Mouse (Mus musculus) limb, embryonic 12.5 days (tissue): ENCODE results near the gene Tsen34. TPM values are rescaled to one million over a fixed set of nuclear protein-coding genes. Genes with fewer than 3 reads are reported as not detected.
A peak's percentile ranks its signal among the peaks of the same experiment; 100 is the strongest.
"Not testable (repeated sequence)": the region's sequence is repeated elsewhere in the genome, so short reads cannot be mapped to it uniquely, and the experiment has no call there.

Experiments
- ATAC-seq: fragments of 200-750 bp; cut with Nextera tagmentation; 2 replicates; pipeline ENCODE4 v1.8.0; 2017; ENCODE audit warnings: low read depth, moderate TSS enrichment; ENCODE audit not compliant: insufficient number of reproducible peaks, insufficient read depth, low FRiP score, low TSS enrichment
- H3K27ac ChIP-seq: fragments of 300-500 bp; sonication (generic); 2 replicates; pipeline ENCODE4 v1.5.1; 2016; ENCODE audit warnings: mild to moderate bottlenecking, moderate library complexity
- H3K27me3 ChIP-seq: fragments of 300-500 bp; sonication (generic); 2 replicates; pipeline ENCODE4 v1.6.1; 2016; ENCODE audit warnings: mild to moderate bottlenecking, moderate library complexity
- H3K36me3 ChIP-seq: fragments of 300-500 bp; sonication (generic); 2 replicates; pipeline ENCODE4 v1.6.1; 2016; ENCODE audit warnings: mild to moderate bottlenecking, moderate library complexity
- H3K4me1 ChIP-seq: fragments of 300-500 bp; sonication (generic); replicated peaks from 2 replicates; pipeline ENCODE4 v1.6.1; 2016
- H3K4me2 ChIP-seq: fragments of 300-500 bp; sonication (generic); 2 replicates; pipeline ENCODE4 v1.6.1; 2016; ENCODE audit warnings: mild to moderate bottlenecking, moderate library complexity
- H3K4me3 ChIP-seq: fragments of 300-500 bp; sonication (generic); replicated peaks from 2 replicates; pipeline ENCODE4 v1.5.1; 2016; ENCODE audit warnings: mild to moderate bottlenecking
- H3K9ac ChIP-seq: fragments of 300-500 bp; sonication (generic); replicated peaks from 2 replicates; pipeline ENCODE4 v1.6.1; 2016; ENCODE audit warnings: mild to moderate bottlenecking, moderate library complexity
- H3K9me3 ChIP-seq: fragments of 300-500 bp; sonication (generic); 2 replicates; pipeline ENCODE4 v1.6.1; 2016; ENCODE audit warnings: mild to moderate bottlenecking, moderate library complexity
- WGBS: fragments of 180-500 bp; shearing (Covaris S2); methylation state at CpG from one replicate; pipeline ENCODE4 v1.1.7; 2016; 5-methylcytosine and 5-hydroxymethylcytosine counted together
- polyA plus RNA-seq: library from polyadenylated mRNA; unstranded; fragments of >200 nt; fragmentation: Nextera tagmentation; extraction: Ambion mirVana; gene quantifications from 2 replicates; pipeline ENCODE4 v1.2.1, GENCODE M21; 2016

Gene Tsen34
- polyA plus RNA-seq, 1 experiment from 2014 or later, result 296 TPM

GRCm38 (mm10) chr7:3692987-3693808 lies 535 bp downstream of the Tsen34 start, which contains the start of gene Mboat7:
Gene Mboat7 (minus strand): TSS chr7:3693523.
- H3K27ac ChIP-seq, result peak within 1 kb of the TSS; percentile 98
- no peaks in the 10 kb centered on the region for H3K9me3 ChIP-seq
- H3K36me3 ChIP-seq, result peaks cover 47% of the 10 kb centered on the region
- peak within 1 kb of the TSS; percentile 71 for H3K4me3 ChIP-seq
- peak within 1 kb of the TSS; percentile 89 for H3K9ac ChIP-seq
- peak; percentile 89 for ATAC-seq
- peaks cover 21% of the 10 kb centered on the region for H3K4me1 ChIP-seq
- under 1% methylated on average over 55 of the region's 55 CpGs for WGBS
- no peaks in the 10 kb centered on the region for H3K27me3 ChIP-seq
- peak within 1 kb of the TSS; percentile 81 for H3K4me2 ChIP-seq

GRCm38 (mm10) chr7:3693809-3694075 lies 1.1 kb downstream of the Tsen34 start:
- peaks cover 21% of the 10 kb centered on the region for H3K4me1 ChIP-seq
- peak overlapping the region; percentile 89 for H3K9ac ChIP-seq
- H3K9me3 ChIP-seq, result no peaks in the 10 kb centered on the region
- H3K27me3 ChIP-seq, result no peaks in the 10 kb centered on the region
- H3K4me3 ChIP-seq, result peak overlapping the region; percentile 71
- H3K27ac ChIP-seq, result peak overlapping the region; percentile 98
- no peak for ATAC-seq
- peak overlapping the region; percentile 81 for H3K4me2 ChIP-seq
- under 1% methylated on average over 18 of the region's 18 CpGs for WGBS
- peaks cover 47% of the 10 kb centered on the region for H3K36me3 ChIP-seq

- H3K9me3 ChIP-seq, result no peaks in the 10 kb centered on the region
- H3K4me1 ChIP-seq, result peaks cover 21% of the 10 kb centered on the region
- H3K36me3 ChIP-seq, result peaks cover 53% of the 10 kb centered on the region
- under 1% methylated on average over 55 of the region's 55 CpGs for WGBS
- peak overlapping the region; percentile 81 for H3K4me2 ChIP-seq
- peak; percentile 60 for ATAC-seq
- no peaks in the 10 kb centered on the region for H3K27me3 ChIP-seq
- H3K9ac ChIP-seq, result peak overlapping the region; percentile 89
- H3K27ac ChIP-seq, result peak overlapping the region; percentile 98
- H3K4me3 ChIP-seq, result peak overlapping the region; percentile 71
Observed at GRCm38 (mm10) chr7:3694076-3694948, 1.6 kb downstream of the Tsen34 start.

- 2% methylated on average over 9 of the region's 9 CpGs for WGBS
- not testable (repeated sequence) for H3K27me3 ChIP-seq, H3K9me3 ChIP-seq, ATAC-seq
- Histone ChIP-seq H3K4me1 (peaks cover 21% of the 10 kb centered on the region), H3K9ac (peak overlapping the region; percentile 89), H3K4me3 (peak overlapping the region; percentile 71), H3K4me2 (peak overlapping the region; percentile 81), H3K36me3 (peaks cover 54% of the 10 kb centered on the region), H3K27ac (peak overlapping the region; percentile 98)
Observed at GRCm38 (mm10) chr7:3694949-3695305, 2.3 kb downstream of the Tsen34 start.

- H3K36me3 ChIP-seq, result peaks cover 66% of the 10 kb centered on the region
- 94% methylated on average over 6 of the region's 6 CpGs for WGBS
- H3K27ac ChIP-seq, result no peak overlapping the region
- no peak overlapping the region for H3K9ac ChIP-seq
- H3K4me3 ChIP-seq, result no peak overlapping the region
- no peaks in the 10 kb centered on the region for H3K27me3 ChIP-seq
- no peak for ATAC-seq
- peaks cover 9% of the 10 kb centered on the region for H3K4me1 ChIP-seq
- H3K4me2 ChIP-seq, result no peak overlapping the region
- H3K9me3 ChIP-seq, result no peaks in the 10 kb centered on the region
Observed at GRCm38 (mm10) chr7:3698471-3698870, 5.8 kb downstream of the Tsen34 start.

- Histone ChIP-seq H3K4me1 (peaks cover 13% of the 10 kb centered on the region), H3K36me3 (peaks cover 74% of the 10 kb centered on the region), H3K9ac (peak overlapping the region; percentile 52), H3K27me3 (no peaks in the 10 kb centered on the region), H3K9me3 (no peaks in the 10 kb centered on the region), H3K4me2 (peak overlapping the region; percentile 53), H3K4me3 (peak overlapping the region; percentile 81), H3K27ac (peak overlapping the region; percentile 93)
- WGBS, result 18% methylated on average over 6 of the region's 6 CpGs
- ATAC-seq, result peak; percentile 38
Observed at GRCm38 (mm10) chr7:3703148-3703878, 10.7 kb downstream of the Tsen34 start.

- no peaks in the 10 kb centered on the region for H3K27me3 ChIP-seq
- H3K9me3 ChIP-seq, result no peaks in the 10 kb centered on the region
- ATAC-seq, result peak; percentile 91
- peaks cover 68% of the 10 kb centered on the region for H3K36me3 ChIP-seq
- WGBS, result under 1% methylated on average over 42 of the region's 42 CpGs
- peak within 1 kb of the TSS; percentile 81 for H3K4me3 ChIP-seq
- peak within 1 kb of the TSS; percentile 94 for H3K9ac ChIP-seq
- peak within 1 kb of the TSS; percentile 93 for H3K27ac ChIP-seq
- H3K4me1 ChIP-seq, result peaks cover 13% of the 10 kb centered on the region
- peak within 1 kb of the TSS; percentile 94 for H3K4me2 ChIP-seq
Observed at GRCm38 (mm10) chr7:3703879-3704441, 11.3 kb downstream of the Tsen34 start, which contains the start of gene Rps9. Gene Rps9 (plus strand): TSS chr7:3703993.

- WGBS, result under 1% methylated on average over 20 of the region's 20 CpGs
- Histone ChIP-seq H3K9ac (peak overlapping the region; percentile 94), H3K36me3 (peaks cover 63% of the 10 kb centered on the region), H3K4me3 (peak overlapping the region; percentile 81), H3K4me1 (peaks cover 13% of the 10 kb centered on the region), H3K9me3 (no peaks in the 10 kb centered on the region), H3K27me3 (no peaks in the 10 kb centered on the region), H3K27ac (peak overlapping the region; percentile 93), H3K4me2 (peak overlapping the region; percentile 94)
- ATAC-seq, result no peak
Observed at GRCm38 (mm10) chr7:3704475-3704874, 11.8 kb downstream of the Tsen34 start.

- Histone ChIP-seq H3K4me3 (peak overlapping the region; percentile 81), H3K4me1 (peaks cover 13% of the 10 kb centered on the region), H3K4me2 (peak overlapping the region; percentile 94), H3K36me3 (peaks cover 53% of the 10 kb centered on the region), H3K27ac (peak overlapping the region; percentile 60; the same call in 1 of the 2 replicates), H3K9ac (peak overlapping the region; percentile 94)
- H3K27me3 ChIP-seq, H3K9me3 ChIP-seq, ATAC-seq: not testable (repeated sequence)
- WGBS, result 5% methylated on average over 7 of the region's 7 CpGs
Observed at GRCm38 (mm10) chr7:3705461-3705860, 12.8 kb downstream of the Tsen34 start.

GRCm38 (mm10) chr7:3705911-3706310 lies 13.2 kb downstream of the Tsen34 start:
- peak overlapping the region; percentile 94 for H3K9ac ChIP-seq
- 0 out of 2 replicates have a peak overlapping the region, but pooled peaks have one; percentile 35 for H3K27ac ChIP-seq
- H3K4me1 ChIP-seq, result peaks cover 13% of the 10 kb centered on the region
- peaks cover 49% of the 10 kb centered on the region for H3K36me3 ChIP-seq
- peak overlapping the region; percentile 94 for H3K4me2 ChIP-seq
- peak overlapping the region; percentile 81 for H3K4me3 ChIP-seq
- WGBS, result 33% methylated on average over 6 of the region's 6 CpGs
- ATAC-seq, result no peak
- no peaks in the 10 kb centered on the region for H3K27me3 ChIP-seq
- H3K9me3 ChIP-seq, result no peaks in the 10 kb centered on the region
